Mouse (Mus musculus) thymus, adult 18-20 months (tissue): Measurements from ENCODE around the gene Tom1l1.
"Not testable (repeated sequence)": the region's sequence is repeated elsewhere in the genome, so short reads cannot be mapped to it uniquely, and the experiment has no call there.

Experiments
- DNase-seq, 2 experiments: peaks; one replicate each; pipeline ENCODE4 v3.0.0; 2022; ENCODE audit warnings: mixed read lengths in 2 of 2

Tom1l1 gene

DNA sequence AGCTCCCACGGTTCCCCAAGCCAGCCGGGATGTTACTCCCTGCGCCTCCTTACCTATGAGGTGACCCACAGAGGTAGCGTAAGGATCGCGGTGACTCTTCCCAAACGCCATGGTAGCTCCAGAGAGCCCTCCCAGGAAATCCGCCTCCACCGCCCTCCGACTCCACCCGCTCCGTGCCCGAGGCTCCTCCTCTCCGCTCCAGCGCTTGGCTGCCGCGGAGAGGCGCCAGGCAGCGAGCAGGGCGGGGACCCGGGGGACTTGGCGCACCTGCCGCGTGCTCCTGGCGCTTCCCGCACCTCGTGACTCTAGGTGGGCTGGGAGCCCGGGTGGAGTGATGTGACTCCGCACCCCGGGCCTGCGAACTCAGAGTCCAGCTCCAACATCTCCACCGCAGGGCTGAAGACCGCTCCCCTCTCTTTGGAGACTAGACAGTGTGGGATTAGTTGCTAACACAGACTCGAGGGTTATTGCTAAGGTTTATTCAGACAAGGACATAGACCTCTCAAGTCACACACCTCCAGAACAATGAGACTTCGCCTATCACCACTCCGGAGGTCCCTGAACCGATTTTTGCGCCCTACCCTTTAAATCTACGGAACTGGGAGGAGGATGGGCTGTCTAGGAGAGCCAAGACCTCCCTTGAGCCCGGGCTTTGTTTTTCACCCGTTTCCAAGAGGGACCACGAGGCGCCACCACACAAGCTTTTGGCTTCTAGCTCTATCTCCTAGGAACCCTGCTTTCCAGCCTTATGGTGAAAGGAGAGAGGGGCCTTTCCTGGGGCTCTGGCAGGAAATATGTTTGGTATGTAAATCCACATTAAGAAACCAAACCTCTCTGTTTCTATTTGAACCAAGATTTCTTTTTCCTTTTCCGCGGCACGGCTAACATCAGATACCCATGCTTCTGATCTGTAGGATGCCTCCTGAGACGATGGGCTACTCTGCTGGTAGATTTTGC, at the start of gene Tom1l1:
Gene Tom1l1 (minus strand): TSS at position 907 of the 957 bp plus-strand sequence.
- peak; percentile 4 to 5 for DNase-seq

DNA sequence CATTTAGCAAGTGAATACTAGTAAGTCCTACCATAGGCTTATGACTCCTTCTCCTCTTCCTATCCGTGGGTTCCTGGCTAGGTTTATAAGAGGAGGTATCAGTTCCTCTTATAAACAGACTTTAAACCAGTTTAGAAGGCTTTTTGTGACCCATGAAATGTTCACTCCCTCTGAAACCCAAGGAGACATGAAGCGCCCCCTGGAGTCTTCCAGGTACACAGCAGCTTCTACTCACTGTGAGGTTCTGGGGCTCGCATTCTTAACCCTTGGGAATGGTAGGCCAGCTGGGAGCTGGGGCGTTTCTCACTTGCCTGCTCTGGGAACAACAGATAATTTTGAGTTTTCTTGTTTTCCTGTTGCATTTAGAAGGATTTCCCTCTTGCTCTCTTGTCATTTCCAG, 45.4 kb upstream of the Tom1l1 start:
- DNase-seq: no peak

DNA sequence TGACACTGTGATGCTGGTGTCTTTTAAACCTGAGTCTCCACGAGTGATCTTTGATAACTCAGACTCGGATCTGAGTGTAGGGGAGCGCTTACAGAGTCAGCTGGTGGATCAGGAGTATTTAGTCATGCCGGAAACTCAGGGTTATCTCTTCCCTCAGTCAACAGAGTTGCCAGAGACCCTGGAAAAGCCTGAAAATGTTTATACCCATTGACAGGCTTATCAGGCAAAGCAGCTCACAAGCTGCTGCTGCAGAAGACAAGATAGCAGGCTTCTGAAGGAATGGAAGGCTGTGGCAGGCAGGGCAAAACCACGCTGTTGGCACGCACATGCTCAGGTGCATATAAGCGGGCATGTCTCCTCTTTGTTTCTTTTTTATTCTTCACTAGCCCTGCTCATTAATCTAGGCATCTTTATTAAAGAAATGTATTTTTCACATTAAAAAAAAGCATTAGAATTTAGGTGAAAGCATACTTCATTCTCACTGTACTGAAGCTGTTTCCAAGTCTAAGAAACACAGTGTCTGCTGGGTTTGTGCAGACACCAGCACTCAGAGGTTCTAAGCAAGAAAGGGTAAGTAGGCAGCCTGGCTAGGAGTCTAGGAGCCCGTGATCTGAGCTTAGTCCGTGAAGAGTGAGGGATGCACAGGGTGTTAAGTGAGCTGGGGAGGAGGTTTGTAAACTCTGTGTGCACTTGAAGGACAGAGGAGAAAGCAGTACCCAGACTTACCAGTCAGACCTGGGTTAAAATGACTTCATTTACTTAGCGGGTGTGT, 39.4 kb upstream of the Tom1l1 start:
- DNase-seq: no peak

DNA sequence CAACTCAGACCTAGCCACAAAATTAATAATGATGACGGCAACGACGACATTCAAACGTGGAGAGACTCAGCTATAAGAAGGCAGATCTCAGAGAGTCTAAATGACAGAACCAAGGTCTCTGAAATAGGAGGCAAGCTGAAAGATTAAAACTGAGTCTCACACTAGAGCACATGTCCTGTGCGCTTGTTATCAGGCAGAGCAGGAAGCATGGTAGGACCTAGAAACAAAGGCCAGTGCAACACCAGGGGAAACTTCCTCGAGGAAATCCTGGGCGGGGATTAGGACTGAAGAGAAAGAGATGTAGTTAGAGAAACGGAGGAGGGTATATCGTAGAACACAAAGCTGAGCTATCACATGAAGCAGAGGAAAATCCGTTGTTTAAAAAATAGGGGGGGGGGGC, 38.6 kb upstream of the Tom1l1 start:
- DNase-seq: no peak

DNA sequence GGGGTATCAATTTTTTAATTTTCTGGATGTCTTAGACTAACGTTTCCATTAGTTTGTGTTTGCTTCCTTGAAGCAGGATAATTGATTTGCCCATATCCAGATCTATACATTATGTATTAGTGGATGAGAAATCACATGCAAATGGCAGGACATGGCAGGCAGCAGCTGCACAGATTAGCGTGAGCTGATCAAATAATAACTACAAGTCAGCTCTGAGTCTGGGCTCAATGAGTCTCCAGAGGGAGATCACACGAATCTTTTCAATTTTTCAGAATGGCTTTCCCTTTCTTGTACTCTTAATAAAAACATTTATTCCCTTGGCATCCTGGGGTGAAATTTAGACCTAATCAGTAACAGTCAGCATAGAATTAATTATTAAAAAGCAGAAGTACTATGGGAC, 34.1 kb upstream of the Tom1l1 start:
- DNase-seq: no peak

DNA sequence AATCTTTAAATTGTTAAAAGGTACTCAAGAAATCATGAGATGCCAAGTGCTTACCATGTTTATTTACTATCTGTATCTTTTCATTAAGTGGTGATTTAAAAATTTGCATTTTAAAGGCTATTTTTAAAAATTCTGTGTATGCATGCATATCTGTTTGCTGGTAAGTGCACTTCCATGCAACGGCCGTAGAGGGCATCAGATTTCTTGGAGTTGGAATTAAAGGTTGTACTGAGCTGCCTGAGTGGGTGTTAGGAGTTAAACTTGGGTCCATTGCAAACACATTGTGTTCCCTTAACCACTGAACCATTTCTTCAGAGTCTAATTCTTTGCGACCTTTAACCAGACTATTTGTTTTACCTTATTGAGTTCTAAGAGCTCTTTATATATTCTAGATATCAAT, 29.6 kb upstream of the Tom1l1 start:
- DNase-seq: no peak

DNA sequence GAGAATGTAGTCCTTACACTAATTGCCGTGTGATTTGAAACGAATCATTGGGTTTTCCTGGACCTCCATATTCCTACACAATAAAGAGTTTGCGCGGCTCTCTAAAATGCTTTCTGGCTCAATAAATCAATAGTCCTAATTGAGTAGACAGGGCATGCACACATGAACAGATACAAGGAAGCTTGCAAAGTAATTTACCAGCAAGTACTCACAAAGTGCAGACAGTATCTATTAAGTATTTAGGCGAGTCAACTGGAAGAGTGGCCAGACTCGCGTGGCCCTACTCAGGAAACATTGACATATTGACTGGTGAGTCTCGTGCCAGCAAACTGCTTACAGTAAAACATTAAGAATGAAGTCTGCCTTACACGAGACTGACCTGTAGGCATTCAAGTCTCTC, 23.4 kb upstream of the Tom1l1 start:
- no peak for DNase-seq

DNA sequence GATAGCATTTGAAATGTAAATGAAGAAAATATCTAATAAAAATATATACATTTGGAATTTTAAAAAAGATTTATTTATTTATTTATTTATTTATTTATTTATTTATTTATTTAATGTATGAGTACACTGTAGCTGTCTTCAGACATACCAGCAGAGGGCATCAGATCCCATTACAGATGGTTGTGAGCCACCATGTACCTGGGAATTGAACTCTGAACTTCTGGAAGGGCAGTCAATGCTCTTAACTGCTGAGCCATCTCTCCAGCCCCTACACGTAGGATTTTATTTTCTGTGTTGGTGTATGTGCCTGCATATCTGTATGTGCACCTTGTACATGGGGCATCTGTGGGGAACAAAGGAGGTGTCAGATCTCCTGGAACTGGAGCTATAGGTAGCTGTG, 19.0 kb upstream of the Tom1l1 start:
- not testable (repeated sequence) for DNase-seq

DNA sequence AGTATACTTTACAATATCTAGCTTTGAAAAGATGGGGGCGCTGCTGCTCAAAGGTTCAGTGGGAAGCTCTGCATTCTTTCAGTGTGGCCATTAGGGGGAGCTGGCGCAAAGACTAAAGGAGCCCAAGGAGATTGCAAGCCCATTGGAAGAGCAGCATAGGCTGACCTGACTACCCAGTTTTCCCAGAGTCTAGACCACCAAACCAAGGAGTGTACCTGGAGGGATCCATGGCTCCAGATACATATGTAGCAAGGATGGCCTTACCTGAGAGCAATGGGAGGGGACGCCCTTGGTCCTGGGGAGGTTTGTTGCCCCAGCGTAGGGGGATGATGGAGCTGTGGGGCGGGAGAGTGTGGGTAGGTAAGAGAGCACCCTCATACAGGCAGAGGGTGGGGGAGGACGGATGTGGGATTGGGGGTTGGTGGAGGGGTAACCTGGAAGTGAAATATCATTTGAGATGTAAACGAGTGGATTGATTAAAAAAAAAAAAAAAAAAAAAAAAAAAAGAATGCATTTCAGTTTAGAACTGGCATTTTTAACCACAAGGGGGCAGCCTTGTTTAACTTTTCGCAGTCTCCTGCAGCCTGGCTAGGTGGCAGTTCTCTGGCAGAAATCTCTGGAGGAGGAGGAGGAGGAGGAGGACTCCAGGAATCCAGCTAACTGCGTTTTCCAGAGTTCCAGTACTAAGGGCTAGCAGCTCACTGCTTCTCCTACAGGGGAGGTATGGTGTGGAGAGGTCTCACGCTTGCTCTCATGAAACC, 9.5 kb upstream of the Tom1l1 start:
- DNase-seq: no peak

DNA sequence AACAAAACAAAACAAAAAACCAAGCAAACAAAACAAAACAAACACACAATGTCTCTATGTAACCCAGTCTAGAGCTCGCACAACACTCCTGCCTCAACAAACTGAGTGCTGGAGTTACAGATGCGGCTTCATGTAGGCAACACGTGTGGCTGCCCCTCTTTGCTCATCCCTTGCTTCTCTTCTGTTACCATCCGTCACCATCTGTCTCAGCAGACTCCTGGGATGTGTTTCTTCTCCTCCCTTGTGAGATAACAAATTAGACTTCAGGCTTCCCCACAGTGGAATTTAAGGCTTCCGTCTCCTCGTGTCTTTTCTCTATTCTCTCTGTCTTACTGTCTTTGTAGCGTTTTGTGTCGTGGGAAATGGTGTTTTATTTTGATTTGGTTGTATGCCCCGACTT, 7.6 kb upstream of the Tom1l1 start:
- no peak for DNase-seq

DNA sequence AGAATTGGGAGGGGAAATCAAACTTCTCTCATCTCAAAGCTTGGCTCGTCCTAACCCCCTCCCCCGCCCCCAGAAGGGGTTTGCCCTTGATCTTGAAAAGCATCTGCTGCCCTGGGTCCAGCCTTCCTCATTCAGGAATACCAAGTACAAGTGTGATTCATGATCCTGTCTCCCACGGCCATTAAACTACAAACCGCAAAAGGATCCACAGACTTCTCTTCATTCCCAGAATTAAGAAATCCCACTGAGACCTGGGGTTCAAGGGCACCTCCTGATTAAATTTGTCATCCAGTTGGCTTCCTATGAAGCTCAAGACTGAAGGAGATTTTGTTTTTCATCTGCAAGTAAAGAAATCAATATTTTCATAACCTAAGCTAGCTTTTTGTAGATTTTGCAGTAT, 6.0 kb upstream of the Tom1l1 start:
- DNase-seq: no peak

DNA sequence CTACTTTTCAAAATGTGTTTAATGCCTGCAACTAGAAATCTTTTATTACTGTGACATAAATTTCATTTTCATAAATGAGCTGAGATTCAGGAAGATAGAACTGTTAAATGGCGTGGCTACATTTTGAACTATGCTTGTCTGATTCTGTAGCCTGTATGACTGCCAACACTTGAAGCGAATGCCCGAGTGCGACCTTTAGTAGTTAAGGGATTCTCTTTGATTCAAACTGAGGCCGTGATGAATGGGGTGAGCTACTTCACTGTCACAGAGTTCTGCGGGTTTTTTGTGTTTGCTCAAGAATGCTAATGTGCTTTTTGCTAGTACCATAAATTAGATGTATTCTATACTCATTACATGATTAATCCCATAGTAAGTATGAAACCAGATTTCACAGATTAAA, 2.2 kb upstream of the Tom1l1 start:
- DNase-seq: no peak

DNA sequence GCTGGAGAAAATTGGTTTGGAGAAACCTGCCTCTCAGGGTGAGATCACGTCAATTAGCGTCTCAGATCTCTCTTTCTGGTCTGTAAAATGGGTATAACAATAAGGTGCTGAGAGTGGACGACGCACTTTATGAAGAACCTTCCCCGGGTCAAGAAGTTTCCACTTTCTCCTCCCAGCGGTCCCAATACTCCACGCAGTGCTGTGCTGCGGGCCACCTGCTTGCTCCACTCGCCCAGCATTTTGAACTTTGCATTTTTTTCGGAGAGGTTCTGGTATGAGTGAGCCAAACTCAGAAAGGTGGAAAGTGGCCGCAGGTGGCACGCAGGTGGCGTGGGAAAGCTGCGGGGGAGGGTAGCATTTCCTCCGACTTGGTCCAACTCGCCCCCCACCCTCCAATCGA, 1.1 kb downstream of the Tom1l1 start:
- DNase-seq: no peak

DNA sequence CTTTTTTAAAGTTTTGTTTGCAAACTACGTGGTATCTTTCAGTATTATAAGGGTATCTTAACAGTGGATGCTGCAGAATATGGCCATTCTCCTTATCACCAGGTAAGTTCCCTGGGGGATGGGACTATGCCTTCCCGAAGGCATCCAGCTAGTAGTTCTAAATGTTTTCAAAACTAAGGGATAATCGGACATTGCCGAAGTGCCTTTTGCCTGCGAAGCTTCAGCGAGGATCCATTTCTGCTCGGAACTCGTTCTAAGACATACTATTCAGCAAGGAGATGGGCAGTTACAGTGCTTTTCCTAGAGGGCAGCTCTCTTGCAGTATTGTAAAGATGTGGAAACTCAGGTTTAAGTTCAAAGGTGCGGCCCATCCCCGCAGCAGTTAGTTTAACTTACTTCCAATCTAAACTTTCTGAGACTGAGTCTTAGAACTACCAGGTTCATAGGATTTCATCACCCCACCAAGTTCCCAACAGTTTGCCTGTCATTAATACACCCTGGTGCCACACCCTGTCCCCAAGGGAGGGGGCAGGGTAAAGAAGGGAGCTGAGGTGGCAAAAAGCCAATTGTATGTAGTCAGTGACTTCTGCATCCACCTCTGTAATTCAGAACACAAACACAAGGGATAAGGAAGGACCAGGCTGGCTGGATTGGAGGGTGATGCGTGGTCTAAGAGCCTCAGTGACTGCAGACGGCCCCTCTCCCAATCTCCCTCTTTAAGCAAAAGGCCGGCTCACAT, 1.7 kb downstream of the Tom1l1 start:
- DNase-seq: no peak

DNA sequence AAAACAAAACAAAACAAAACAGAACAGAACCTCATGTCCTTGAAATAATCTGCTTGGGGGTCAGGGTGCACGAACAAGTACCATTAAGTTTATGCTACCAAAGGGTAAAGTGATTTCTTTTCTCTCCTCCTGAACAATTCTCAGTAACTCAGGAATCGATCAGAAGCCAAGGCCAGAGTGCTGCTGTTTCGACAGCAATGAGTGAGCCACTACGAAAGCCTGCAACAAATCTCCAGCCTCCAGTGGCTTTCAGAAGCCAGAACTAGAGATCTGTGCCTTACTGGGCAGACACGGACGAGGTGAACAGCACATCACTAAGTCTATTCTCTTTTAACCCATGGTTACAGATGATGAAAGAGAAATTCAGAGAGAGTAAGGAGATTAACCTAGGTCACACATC, 3.0 kb downstream of the Tom1l1 start:
- DNase-seq: no peak

DNA sequence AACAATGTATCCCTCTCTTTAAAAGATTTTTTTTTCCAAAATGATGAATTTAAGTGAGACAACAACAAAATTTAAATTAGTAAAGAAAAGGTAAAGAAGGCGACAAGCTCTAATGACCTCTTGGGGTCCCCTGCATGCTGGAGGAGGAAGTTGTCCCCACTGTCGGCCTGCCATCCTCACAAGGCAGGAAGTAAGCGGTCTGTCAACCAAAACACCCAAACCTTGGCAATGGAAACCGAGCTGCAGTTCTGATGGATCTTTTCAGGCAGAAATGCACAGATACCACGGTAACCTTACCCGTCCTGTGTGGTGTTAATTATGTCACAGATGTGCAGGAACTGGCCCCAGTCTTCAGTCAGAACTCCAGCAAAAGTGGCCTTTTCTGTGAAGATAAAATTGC, 3.4 kb downstream of the Tom1l1 start:
- no peak for DNase-seq

DNA sequence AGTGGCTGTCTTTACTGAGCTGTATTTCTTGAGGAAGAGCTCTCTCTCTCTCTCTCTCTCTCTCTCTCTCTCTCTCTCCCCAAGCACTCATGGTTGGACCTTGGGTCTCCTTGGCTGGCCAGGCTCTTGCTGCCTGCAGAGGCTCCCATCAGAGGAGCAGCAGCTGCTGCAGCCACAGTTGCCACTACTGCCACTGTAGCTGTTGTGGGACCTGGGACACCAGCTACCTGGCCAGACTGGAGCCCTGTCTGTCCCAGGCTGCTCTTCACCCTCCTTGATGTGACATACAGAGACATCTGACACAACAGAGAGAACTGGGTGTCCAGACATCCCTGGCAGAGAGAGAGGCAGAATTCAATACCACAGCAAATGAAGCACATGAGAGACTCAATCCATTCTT, 7.0 kb downstream of the Tom1l1 start:
- DNase-seq: no peak

DNA sequence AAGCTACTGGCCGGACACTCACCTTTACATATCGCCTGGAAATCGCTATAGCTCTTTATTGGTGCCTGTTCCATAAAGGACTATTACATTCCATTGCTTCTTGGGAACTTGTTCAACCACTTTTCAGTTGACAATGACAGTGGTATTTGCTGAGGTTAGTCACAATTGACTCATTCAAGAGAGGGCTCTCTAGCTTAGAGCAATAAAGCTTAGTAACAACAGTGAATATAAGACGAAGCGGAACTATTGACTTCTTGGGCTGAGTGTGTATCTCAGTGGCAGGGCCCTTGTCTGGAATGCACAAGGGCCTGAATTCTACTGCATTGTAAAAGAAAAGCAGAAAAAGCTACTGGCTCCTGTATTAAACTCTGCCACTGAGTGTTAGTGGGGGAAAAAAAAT, 9.6 kb downstream of the Tom1l1 start:
- DNase-seq: no peak

DNA sequence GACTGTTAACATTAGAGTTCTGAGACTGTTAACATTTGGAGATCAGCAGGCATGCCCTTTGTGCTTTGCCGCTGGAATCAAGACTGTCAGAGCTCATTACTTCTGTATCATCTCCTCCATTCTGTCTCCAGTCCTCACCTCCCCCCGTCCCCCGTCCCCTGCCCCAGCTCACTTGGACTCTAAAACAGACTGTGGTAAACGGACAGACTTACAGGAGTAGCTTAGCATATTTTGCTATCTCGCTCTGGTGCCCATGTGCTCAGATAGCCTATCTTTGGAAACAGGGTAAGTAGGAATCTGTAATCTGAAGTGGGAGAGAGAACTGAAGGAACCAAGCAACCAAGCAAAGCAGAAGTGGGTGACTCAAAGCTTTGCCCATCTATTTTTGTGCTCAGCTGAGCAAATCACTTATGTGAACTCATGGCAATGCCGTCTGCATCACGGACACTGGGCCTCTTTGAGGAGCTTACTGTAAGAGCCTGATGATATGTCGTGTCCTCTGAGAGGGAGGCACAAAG, 10.3 kb downstream of the Tom1l1 start:
- DNase-seq: no peak

DNA sequence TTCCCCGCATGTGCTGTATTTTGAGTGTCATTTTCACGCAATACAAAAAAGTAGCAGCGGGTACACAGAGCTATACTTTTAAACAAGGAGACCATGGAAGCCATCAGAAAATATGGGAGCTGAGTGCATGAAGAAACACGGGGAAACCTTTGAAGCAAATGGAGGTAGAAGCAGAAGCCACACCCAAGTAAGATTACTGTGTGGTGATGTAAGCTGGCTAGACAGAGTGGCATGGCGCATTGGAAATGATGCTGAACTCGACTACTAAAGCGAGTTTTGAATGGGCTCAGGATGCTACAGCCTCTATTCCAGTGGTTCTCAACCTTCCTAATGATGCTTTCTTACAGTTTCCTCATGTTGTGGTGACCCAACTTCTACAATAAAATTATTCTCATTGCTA, 11.1 kb downstream of the Tom1l1 start:
- no peak for DNase-seq

DNA sequence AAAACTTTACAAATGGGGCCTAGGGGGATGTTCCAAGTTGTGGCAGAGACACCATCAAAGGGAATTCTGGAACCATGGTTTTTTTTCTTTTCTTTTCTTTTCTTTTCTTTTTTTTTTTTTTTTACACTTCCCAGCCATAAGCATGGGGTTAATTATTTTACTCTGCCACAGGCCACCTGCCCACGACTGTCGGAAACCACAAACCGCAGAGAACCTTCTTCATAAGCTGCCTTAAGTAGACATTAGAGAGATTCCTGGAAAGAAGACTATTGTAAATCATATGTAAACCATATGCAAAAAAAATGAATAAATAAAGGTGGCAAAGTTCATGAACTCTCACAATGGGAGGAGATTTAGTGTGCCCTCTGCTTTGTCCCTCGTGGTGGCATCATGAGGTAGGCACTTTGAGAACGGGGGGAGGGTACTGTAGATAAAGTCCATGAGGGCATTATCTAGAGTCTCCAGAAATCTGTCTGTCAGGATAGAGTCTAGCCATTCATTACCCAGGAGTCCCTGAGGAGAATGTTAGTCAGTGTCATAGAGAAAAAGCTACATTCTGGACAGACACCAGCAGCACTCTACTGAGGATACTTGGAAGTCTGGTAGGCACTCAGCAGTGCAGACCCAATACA, 12.6 kb downstream of the Tom1l1 start:
- DNase-seq: no peak

DNA sequence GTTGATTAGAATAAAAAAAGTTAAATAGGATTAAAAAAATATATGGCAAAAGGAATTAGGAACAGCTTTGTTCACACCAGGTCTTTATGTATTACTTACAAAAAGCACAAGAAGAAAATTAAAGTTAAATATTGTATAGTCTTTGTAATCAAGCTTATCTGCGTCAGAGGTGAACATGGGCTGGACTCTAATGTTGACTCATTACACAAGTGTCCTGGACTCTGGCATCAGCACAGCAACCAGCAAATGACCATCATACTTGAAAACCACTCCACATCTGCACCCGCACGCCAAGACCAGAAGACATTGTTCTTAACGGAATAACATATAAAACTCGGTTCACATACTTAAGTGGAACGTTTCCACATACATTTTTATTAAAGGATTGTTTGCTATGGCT, 20.8 kb downstream of the Tom1l1 start:
- DNase-seq: no peak
